Mouse (Mus musculus): ENCODE data around the gene Cenpo. TPM values are rescaled to one million over a fixed set of nuclear protein-coding genes. Genes with fewer than 3 reads are reported as not detected.

The Cenpo gene
- total and polyA plus RNA-seq, 3 experiments = 19.3 to 32.7 (median 25.4) TPM

- TF ChIP-seq NELFE (IDR thresholded peaks at IDR 0.05; ENCODE audit: low read depth, low read length) (no peak), IRF4 (IDR thresholded peaks at IDR 0.05; ENCODE audit: low read depth, low read length) (no peak), HCFC1 (IDR thresholded peaks at IDR 0.05; ENCODE audit: low read depth, low read length) (no peak), TBP (conservative IDR thresholded peaks at IDR 0.05; ENCODE audit: low read depth, low read length) (no peak), ZC3H11A (IDR thresholded peaks at IDR 0.05; ENCODE audit: low read depth, low read length) (no peak), JUN (IDR thresholded peaks at IDR 0.05; ENCODE audit: insufficient read depth, low read depth, low read length) (no peak)
- Histone ChIP-seq H3K9me3 (replicated peaks; ENCODE audit: low read length) (no peaks in the 10 kb centered on the region), H3K27ac (ENCODE audit: insufficient read depth, low read depth) (no peak overlapping the region), H3K4me2 (ENCODE audit: insufficient read depth, low read depth, poor library complexity, severe bottlenecking) (no peak overlapping the region), H3K79me2 (replicated peaks; ENCODE audit: control insufficient read depth, extremely low read depth, insufficient read depth, poor library complexity, severe bottlenecking) (no peaks in the 10 kb centered on the region), H3K4me3 (replicated peaks in 1 of 3; ENCODE audit: low read depth in 2 of 3, low read length in 2 of 3, poor library complexity in 1 of 3) (no peak overlapping the region), H3K27me3 (replicated peaks) (no peaks in the 10 kb centered on the region), H3K9ac (ENCODE audit: insufficient read depth, low read depth) (no peak overlapping the region), H3K36me3 (replicated peaks in 1 of 2; ENCODE audit: control insufficient read depth in 1 of 2, insufficient read depth in 1 of 2, low read length in 1 of 2) (no peaks in the 10 kb centered on the region), H3K4me1 (ENCODE audit: control insufficient read depth in 1 of 2, insufficient read depth in 2 of 2) (no peaks in the 10 kb centered on the region)
- DNase-seq (ENCODE audit: extremely low read depth) = no peak
- dilution Hi-C loops (cut with MboI; ENCODE audit: extremely low pct_ligation_motif_present, extremely low pct_unique_long_range_greater_than_20kb, low sequenced_read_pairs) = no loop called here
- in situ Hi-C loops (cut with MboI; ENCODE audit: low pct_ligation_motif_present, low pct_unique_long_range_greater_than_20kb, low sequenced_read_pairs) = no loop called here
Measured at GRCm38 (mm10) chr12:4166970-4167369, 67.1 kb downstream of the Cenpo start.

GRCm38 (mm10) chr12:4162886-4163285 lies 71.2 kb downstream of the Cenpo start:
- in situ Hi-C loops (cut with MboI; ENCODE audit: low pct_ligation_motif_present, low pct_unique_long_range_greater_than_20kb, low sequenced_read_pairs) = no loop called here
- dilution Hi-C loops (cut with MboI; ENCODE audit: extremely low pct_ligation_motif_present, extremely low pct_unique_long_range_greater_than_20kb, low sequenced_read_pairs) = no loop called here
- no peaks in the 10 kb centered on the region for H3K79me2 ChIP-seq (replicated peaks; ENCODE audit: control insufficient read depth, extremely low read depth, insufficient read depth, poor library complexity, severe bottlenecking)
- H3K36me3 ChIP-seq (replicated peaks in 1 of 2; ENCODE audit: control insufficient read depth in 1 of 2, insufficient read depth in 1 of 2, low read length in 1 of 2) = no peaks in the 10 kb centered on the region
- TF ChIP-seq MAFK (IDR thresholded peaks at IDR 0.05; ENCODE audit: insufficient replicate concordance, low read length) (no peak), E2F4 (IDR thresholded peaks at IDR 0.05; ENCODE audit: insufficient replicate concordance, low read depth, low read length) (no peak), ETS1 (conservative IDR thresholded peaks at IDR 0.05; ENCODE audit: low read depth, low read length) (no peak), ZNF384 (IDR thresholded peaks at IDR 0.05; ENCODE audit: low read depth, low read length) (no peak), HCFC1 (IDR thresholded peaks at IDR 0.05; ENCODE audit: low read depth, low read length) (no peak), ZMIZ1 (IDR thresholded peaks at IDR 0.05; ENCODE audit: low read depth, low read length) (no peak), NELFE (IDR thresholded peaks at IDR 0.05; ENCODE audit: low read depth, low read length) (no peak), POLR2AphosphoS2 (IDR thresholded peaks at IDR 0.05; ENCODE audit: low read depth, low read length) (no peak), MAZ (IDR thresholded peaks at IDR 0.05; ENCODE audit: low read depth, low read length) (no peak), MAX (IDR thresholded peaks at IDR 0.05; ENCODE audit: low read length) (no peak), JUND (conservative IDR thresholded peaks at IDR 0.05; ENCODE audit: low read depth, low read length) (no peak), POLR2A (IDR thresholded peaks at IDR 0.05; ENCODE audit: low read depth, low read length) (no peak), SIN3A (IDR thresholded peaks at IDR 0.05; ENCODE audit: low read length) (no peak), IRF4 (IDR thresholded peaks at IDR 0.05; ENCODE audit: low read depth, low read length) (no peak), ZC3H11A (IDR thresholded peaks at IDR 0.05; ENCODE audit: low read depth, low read length) (no peak), SMC3 (IDR thresholded peaks at IDR 0.05; ENCODE audit: low read depth, low read length) (no peak), RCOR1 (conservative IDR thresholded peaks at IDR 0.05; ENCODE audit: low read depth, low read length) (no peak), MEF2A (IDR thresholded peaks at IDR 0.05; ENCODE audit: borderline replicate concordance, low read depth, low read length) (no peak), USF2 (conservative IDR thresholded peaks at IDR 0.05; ENCODE audit: low read depth, low read length) (no peak), BHLHE40 (IDR thresholded peaks at IDR 0.05; ENCODE audit: low read depth, low read length) (no peak)
- H3K4me3 ChIP-seq (replicated peaks in 1 of 3; ENCODE audit: low read depth in 2 of 3, low read length in 2 of 3, poor library complexity in 1 of 3) = no peak overlapping the region
- DNase-seq (ENCODE audit: extremely low read depth) = no peak
- H3K27me3 ChIP-seq (replicated peaks) = no peaks in the 10 kb centered on the region
- H3K9me3 ChIP-seq (replicated peaks; ENCODE audit: low read length) = no peaks in the 10 kb centered on the region
- no peak overlapping the region for H3K4me2 ChIP-seq (ENCODE audit: insufficient read depth, low read depth, poor library complexity, severe bottlenecking)
- no peaks in the 10 kb centered on the region for H3K4me1 ChIP-seq (ENCODE audit: control insufficient read depth in 1 of 2, insufficient read depth in 2 of 2)
- H3K9ac ChIP-seq (ENCODE audit: insufficient read depth, low read depth) = no peak overlapping the region
- no peak overlapping the region for H3K27ac ChIP-seq (ENCODE audit: insufficient read depth, low read depth)

Data from CH12.LX (cell line).